Mouse (Mus musculus): ENCODE measurements around the gene Crabp1.

DNA sequence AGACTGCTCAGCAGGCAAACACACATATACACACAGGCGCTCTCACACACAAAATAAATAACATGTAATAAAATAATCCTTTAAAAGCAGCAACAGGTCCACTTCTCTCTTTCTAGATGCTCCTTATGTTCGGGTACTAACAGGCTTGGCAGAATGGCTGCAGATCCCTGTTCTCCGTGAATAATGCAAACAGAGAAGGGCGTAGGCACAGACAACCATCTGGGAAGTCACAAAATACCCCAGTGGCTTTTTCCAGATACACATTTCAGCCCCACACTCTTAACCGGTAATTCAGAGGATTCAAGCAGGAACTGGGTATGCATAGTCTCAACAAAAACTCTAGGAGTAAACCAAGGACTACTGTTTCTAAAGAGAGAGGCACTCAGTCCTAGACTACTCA, 38.2 kb upstream of the Crabp1 start:
- TF ChIP-seq POLR2A (IDR thresholded peaks at IDR 0.05; ENCODE audit: low read depth, low read length) (no peak), CTCF (conservative IDR thresholded peaks at IDR 0.05; ENCODE audit: insufficient read depth, insufficient read length, low read depth, low read length) (no peak)

All from kidney, adult 2 months (tissue).